Mouse (Mus musculus) hematopoietic multipotent progenitor cell, adult 10-12 weeks (in vitro differentiated cells): ENCODE data around the gene Reps2. TPM values are rescaled to one million over a fixed set of nuclear protein-coding genes. Genes with fewer than 3 reads are reported as not detected.

Source experiments
- polyA plus RNA-seq: library from polyadenylated mRNA; stranded (reverse); fragments of >175 nt; gene quantifications from 2 replicates; pipeline ENCODE4 v1.2.3, GENCODE M21; 2012; ENCODE audit warnings: low replicate concordance

Reps2 gene
- polyA plus RNA-seq, result 0.10 and 0.12 TPM in 2 replicates

DNA sequence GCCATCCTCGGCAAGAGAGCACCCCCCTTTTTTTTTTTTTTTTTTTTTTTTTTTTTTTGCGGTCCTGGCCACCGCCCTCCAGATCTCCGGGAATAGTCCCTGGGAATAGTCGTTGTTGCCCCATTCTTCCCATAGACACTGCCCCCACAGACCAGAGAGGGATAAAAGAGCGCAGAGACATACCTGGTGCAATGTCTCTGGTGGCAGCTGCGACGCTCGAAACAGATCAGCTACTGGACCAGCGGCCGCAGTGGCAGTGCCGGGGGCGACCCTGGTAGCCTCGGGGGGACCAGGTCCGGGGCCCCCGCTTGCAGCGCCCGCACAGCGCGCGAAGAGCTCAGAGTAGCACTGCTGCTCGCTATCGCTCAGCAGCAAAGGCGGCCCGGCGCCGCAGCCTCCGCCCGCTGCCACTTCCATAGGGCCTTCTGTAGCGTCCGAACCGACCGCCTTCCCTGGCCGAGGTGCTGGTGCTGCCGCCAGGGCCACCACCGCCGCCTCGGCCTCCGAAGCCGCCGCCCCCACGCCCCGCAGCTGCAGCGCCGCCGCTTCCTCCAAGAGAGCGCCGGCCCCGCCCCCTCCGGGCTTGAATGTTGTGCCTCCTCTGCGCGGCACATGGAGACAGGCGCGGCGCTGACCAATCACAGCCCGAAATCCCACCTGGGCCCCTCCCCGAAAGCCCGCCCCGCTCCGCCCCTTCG is at the start of gene Reps2:
Gene Reps2 (minus strand): TSS at position 559 of the 698 bp plus-strand sequence.

Other genes with a start within 250 kb of the Reps2 start
- gene Rbbp7, start 116.8 kb upstream of the Reps2 start, polyA plus RNA-seq, result 48.4 and 73.3 TPM in 2 replicates
- gene Txlng, start 185.8 kb upstream of the Reps2 start, polyA plus RNA-seq, result 3.5 and 5.0 TPM in 2 replicates
- 8.9 and 11.5 TPM in 2 replicates for gene Syap1, start 244.8 kb upstream of the Reps2 start, polyA plus RNA-seq